Mouse (Mus musculus) hindbrain, embryonic 14.5 days (tissue): ENCODE measurements around the gene Pdcd2. TPM values are rescaled to one million over a fixed set of nuclear protein-coding genes. Genes with fewer than 3 reads are reported as not detected.

ENCODE experiments used
- polyA plus RNA-seq: library from polyadenylated mRNA; unstranded; fragments of >200 nt; fragmentation: Nextera tagmentation; extraction: Ambion mirVana; gene quantifications from 2 replicates; pipeline ENCODE4 v1.2.1, GENCODE M21; 2014

Pdcd2 gene
- polyA plus RNA-seq, 1 experiment from 2014 or later = 69.6 TPM

Other genes with a start within 250 kb of the Pdcd2 start
- gene Dll1, start 150.4 kb downstream of the Pdcd2 start, polyA plus RNA-seq = 12.5 and 15.1 TPM in 2 replicates
- 45.2 and 50.4 TPM in 2 replicates for gene Fam120b, start 131.1 kb downstream of the Pdcd2 start, polyA plus RNA-seq
- 241 and 266 TPM in 2 replicates for gene Psmb1, start 27.6 kb downstream of the Pdcd2 start, polyA plus RNA-seq
- gene Tbp, start 27.4 kb downstream of the Pdcd2 start, polyA plus RNA-seq = 55.9 and 56.6 TPM in 2 replicates
- gene Prdm9, start 37.1 kb upstream of the Pdcd2 start, polyA plus RNA-seq = 0.37 and 0.48 TPM in 2 replicates
- 21.3 and 21.8 TPM in 2 replicates for gene Chd1, start 177.7 kb upstream of the Pdcd2 start, polyA plus RNA-seq